Mouse (Mus musculus) spleen, postnatal 14 days (tissue): ENCODE data around the gene Snx22.

Experiments
- DNase-seq, 2 experiments: peaks; one replicate each; pipeline ENCODE4 v3.0.0; 2021 to 2022; ENCODE audit warnings: low spot score in 2 of 2

The Snx22 gene

DNA sequence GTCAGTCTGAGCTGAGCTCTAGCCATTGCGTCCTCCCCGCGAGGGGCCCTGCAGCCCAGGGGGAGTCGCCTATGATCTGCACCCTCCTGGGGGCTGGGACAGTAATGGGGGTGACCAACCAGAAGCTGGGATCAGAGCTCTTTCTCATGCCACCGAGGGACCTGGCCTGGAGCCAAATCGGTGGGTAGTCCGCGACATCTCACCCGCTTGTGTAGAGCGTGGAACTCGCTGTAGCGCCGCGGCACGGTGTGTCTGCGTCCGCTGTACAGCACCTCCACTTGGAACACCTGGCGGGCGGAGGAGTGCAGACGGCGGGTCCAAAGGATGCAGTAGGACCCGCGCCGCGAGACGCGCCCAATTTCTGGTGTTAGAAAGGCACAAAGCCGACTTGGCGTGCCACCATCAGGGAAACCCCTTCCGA lies 538 bp downstream of the Snx22 start:
- DNase-seq, result peak; percentile 36 to 57

DNA sequence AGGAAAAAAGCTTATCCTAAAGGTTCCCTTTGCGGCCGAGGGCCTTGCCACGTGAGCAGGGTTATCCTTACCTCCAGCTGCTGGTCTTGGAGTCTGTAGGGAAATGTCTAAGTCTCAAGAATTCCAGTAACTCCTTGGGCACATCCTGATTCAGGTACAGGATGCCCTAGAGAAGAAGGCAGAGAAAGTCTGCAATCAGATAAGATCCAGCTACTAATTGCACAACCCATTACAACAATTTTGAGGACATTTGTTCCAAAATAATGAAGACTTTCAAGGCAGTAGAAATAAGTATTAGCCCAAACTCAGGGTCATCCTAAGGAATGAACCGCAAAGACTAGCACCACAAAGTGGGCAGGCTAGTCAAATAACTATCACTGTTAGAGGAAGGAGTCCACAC lies 1.5 kb downstream of the Snx22 start:
- no peak for DNase-seq

GRCm38 (mm10) chr9:66067542-66067941 lies 2.0 kb downstream of the Snx22 start:
- peak in 1 of 2 experiments; percentile 55 for DNase-seq

DNA sequence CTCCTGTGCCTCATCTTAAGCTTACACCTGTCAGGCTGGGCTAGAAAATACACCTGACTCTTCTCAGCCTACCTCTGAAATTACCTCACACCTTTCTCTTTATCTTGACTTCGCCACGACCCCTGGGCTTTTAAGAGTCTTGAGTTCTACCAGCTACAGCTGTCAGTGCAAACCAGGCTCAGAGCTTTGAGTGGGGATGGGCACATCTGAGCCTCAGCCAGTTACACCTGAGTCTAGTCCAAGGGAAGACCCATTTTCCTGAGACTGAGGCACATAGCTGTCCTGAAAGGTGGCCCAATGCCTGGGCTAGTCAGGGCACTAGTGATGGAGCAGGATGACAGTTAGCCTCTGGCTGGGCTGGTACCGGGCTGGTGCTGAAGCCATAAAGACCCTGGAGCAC lies 2.7 kb downstream of the Snx22 start:
- no peak for DNase-seq

DNA sequence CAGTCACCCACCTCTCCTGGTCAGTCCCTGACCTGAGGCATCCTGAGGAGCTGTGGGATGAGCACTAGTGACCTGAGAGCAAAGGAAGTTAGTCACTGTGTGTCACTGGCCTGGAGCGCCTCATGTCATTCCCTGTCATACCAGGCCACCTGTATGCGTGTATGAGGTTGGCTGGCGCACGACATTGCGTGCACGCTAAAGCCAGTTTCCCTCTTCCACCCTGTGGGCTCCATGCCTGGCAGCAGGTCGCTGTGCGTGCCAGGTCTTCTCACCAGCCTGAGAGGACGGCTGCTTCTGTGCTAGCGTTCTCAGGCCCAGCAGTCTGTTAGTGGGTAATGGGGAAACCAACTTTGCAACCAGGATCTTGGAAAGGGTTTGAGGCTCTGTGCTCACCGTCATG lies 5.2 kb downstream of the Snx22 start:
- DNase-seq, result no peak

- no peak for DNase-seq
Measured at GRCm38 (mm10) chr9:66063446-66063845, 6.1 kb downstream of the Snx22 start.

GRCm38 (mm10) chr9:66061656-66062055 lies 7.9 kb downstream of the Snx22 start:
- DNase-seq, result no peak

- DNase-seq, result no peak
Measured at GRCm38 (mm10) chr9:66060986-66061385, 8.5 kb downstream of the Snx22 start.

GRCm38 (mm10) chr9:66060308-66060647 lies 9.2 kb downstream of the Snx22 start:
- DNase-seq, result no peak

DNA sequence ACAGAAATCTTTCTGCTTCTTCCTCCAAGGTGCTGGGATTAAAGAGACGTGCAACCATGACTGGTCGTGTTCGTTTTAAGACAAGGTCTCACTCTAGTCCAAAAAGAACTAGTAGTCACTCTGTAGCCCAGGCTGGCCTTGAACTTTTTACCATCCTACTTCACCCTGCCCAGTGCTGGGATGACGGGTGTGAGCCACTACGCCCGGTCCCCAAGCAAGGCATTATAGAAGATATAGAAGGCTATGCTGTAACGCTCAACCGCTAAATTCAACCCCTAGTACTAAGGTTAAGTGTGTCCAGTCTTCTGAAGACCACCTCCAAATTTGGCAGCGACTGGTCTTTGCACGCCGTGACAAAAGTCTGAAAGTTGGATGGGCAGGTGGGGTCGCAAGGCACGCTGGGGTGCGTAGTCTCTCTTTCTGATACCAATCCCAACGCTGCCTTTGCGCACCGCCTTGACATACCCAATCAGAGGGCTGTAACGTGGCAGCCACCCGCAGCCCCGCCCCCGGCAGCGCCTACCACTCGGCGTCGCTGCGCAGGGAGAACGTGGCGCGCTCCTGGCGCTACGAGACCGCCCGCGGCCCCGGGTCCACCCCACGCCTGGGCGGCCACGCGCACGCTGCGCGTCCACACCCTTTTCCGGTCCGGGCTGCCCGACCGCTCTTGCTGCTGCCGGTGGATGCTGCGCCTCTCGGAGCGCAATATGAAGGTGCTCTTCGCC lies 9.8 kb downstream of the Snx22 start, which contains the start of gene Ppib:
Gene Ppib, plus strand, starts transcription at position 640 of the 725 bp plus-strand sequence.
- peak; percentile 96 to 97 for DNase-seq

DNA sequence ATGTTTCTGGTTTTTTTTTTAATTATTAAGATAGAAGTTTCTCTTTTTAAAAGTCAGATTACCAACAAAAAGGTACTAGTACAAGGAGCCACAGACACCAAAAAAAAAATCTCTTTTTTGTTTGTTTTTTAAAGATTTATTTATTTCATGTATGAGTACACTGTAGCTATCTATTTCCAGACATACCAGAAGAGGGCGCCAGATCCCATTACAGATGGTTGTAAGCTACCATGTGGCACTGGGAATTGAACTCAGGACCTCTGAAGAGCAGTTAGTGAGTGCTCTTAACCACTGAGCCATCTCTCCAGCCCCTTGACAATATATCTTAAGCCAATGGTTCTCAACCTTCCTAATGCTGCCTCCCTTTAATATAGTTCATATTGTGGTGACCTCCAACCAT lies 15.9 kb downstream of the Snx22 start:
- DNase-seq, result no peak

DNA sequence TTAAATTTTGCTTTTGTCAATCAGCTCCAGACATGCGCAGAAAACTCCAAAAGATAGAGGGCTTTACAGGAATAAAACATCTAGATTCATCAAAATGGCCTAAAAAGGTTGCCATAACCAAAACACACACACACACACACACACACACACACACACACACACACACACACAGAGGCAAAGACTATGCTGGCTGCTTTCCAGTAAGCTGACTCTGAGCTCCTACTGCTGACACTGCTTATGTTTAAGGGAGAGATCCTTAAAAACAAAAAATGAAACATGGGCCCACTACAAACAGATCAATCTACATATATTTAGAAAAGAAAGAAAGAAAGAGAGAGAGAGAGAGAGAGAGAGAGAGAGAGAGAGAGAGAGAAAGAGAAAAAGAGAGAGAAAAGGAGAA lies 16.8 kb downstream of the Snx22 start:
- no peak for DNase-seq

DNA sequence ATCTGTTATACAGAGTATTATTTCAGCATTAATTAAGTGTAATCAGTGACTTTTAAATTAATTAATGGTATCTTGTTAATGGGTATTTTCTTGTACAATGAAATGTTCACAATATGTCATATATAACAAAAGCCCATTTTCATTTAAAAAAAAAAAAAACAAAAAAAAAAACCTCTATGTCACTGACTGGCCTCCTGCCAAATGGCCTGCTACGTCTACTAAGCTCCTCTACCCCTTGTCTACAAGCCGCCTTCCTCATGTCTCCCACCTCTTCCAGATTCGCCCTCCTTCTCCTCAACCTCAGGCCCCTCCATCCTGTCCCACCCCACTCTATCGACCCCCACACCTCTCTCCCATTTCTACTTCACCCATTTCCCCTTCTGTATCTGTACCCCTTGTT lies 18.0 kb downstream of the Snx22 start:
- no peak for DNase-seq

DNA sequence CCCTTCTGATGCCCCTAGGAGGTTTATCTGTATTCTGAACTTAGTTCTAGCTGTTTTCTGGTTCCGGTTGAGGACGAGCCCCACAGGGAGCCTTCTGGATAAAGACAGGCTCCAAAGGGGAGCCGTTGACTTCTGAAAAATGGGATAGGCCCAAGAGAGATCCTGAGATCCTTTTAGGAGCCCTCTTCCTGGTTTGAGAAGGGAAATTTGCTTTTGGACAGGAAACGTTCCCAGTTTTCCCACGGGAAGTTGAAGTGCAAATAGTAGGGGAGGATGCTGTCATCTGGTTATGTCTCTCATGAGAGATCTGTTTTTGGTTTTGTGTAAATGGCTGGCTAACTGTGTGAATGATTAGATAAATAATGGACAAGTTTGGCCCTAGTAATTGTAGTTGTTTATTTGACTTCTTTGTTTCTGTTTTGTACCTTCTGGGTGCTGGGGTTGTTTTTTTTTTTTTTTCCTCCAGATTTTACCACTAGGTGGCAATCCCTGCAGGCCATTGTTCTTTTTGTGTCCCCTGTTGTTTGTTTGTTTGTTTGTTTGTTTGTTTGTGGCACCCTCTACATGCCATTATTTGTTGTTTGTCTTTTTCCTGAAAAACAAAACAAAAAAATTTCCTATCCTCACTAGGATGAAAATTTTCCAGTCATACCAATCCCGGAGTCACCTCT lies 19.5 kb downstream of the Snx22 start:
- no peak for DNase-seq

DNA sequence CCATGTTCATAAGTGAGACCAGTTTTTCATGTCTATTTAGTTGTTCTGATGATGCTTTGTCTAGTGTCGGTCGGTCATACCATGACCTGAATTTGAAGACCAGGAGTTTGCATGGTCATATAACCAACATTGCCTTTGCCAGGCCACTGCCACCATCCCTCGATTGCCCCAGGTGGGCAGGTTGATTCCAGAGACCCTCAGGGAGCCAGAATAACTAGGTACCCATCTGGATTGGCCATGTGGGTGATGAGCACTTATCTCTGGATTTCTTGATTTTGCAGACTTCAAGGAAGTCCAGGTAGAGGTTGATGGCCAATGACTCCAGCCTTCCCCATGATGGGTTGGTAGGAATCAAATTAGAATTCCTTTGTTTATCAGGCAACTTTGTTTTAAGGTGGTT lies 26.3 kb downstream of the Snx22 start:
- no peak for DNase-seq

- no peak for DNase-seq
Measured at GRCm38 (mm10) chr9:66042331-66042730, 27.2 kb downstream of the Snx22 start.

GRCm38 (mm10) chr9:66040801-66041200 lies 28.7 kb downstream of the Snx22 start:
- DNase-seq, result no peak

DNA sequence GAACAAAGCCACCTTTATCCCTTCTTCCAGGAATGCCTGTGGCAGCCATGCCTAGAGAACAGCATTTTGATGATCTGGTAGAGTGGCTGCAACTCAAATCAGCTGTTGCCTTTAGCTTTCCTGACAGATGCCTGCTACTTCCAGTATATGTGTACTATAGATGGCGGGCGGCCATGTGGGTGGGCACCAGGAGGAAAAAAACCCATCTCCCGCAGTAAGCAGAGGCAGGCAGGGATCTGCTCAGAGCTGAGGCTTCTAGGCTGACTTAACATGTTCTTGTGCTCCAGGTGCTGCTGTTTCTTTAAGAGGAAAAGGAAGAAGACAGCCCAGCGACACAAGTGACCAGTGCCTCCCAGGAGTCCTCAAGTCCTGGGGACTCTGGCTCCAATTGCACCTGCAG lies 30.2 kb downstream of the Snx22 start:
- no peak for DNase-seq

- DNase-seq, result no peak
Measured at GRCm38 (mm10) chr9:66038581-66038980, 30.9 kb downstream of the Snx22 start.

GRCm38 (mm10) chr9:66038082-66038481 lies 31.4 kb downstream of the Snx22 start:
- no peak for DNase-seq

DNA sequence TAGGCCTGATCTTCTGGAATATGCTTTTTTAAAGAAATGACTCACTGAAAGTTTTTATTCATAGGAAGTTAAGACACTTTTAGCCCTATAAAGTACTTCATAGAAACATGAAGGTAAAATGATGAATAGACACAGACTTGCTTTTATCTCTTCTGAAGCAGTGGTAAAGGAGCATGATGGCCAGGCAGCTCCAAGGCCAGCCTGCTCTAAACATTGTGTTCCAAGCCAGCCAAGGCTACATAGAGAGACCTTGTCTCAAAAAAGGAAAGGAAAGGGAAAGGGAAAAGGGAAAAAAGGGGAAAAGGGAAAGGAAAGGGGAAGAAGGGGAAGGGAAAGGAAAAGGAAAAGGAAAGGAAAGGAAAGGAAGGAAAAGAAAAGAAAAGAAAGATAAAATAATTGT lies 48.9 kb downstream of the Snx22 start:
- DNase-seq, result no peak
